Mouse (Mus musculus): ENCODE data around the gene Fmr1.
"Not testable (repeated sequence)": the region's sequence is repeated elsewhere in the genome, so short reads cannot be mapped to it uniquely, and the experiment has no call there.

Gene Fmr1

GRCm38 (mm10) chrX:68678333-68678740 lies at the start of gene Fmr1:
Fmr1 (plus strand) TSS chrX:68678541.
- peak; percentile 97 for DNase-seq (ENCODE audit: low spot score)

- DNase-seq (ENCODE audit: low spot score), result peak; percentile 40
These were observed 36.7 kb upstream of the Fmr1 start for GRCm38 (mm10) chrX:68641603-68642002.

- DNase-seq (ENCODE audit: low spot score), result peak; percentile 75
These were observed 33.0 kb upstream of the Fmr1 start for GRCm38 (mm10) chrX:68645154-68645919.

- DNase-seq (ENCODE audit: low spot score), result peak; percentile 87
These were observed 833 bp upstream of the Fmr1 start for GRCm38 (mm10) chrX:68677508-68677907.

- peak; percentile 58 for DNase-seq (ENCODE audit: low spot score)
These were observed 610 bp downstream of the Fmr1 start for GRCm38 (mm10) chrX:68678815-68679486.

GRCm38 (mm10) chrX:68684706-68685105 lies 6.4 kb downstream of the Fmr1 start:
- no peak for DNase-seq (ENCODE audit: low spot score)

- DNase-seq (ENCODE audit: low spot score), result not testable (repeated sequence)
These were observed 13.6 kb downstream of the Fmr1 start for GRCm38 (mm10) chrX:68691936-68692335.

GRCm38 (mm10) chrX:68736902-68737301 lies 58.6 kb downstream of the Fmr1 start:
- no peak for DNase-seq (ENCODE audit: low spot score)

- DNase-seq (ENCODE audit: low spot score), result no peak
These were observed 61.7 kb downstream of the Fmr1 start for GRCm38 (mm10) chrX:68740088-68740487.

- DNase-seq (ENCODE audit: low spot score), result no peak
These were observed 83.3 kb downstream of the Fmr1 start, which contains the start of gene Fmr1nb for GRCm38 (mm10) chrX:68761606-68762005. Fmr1nb (plus strand) TSS chrX:68761839.
